Mouse (Mus musculus): ENCODE measurements around the gene Pou3f3.
A peak's percentile ranks its signal among the peaks of the same experiment; 100 is the strongest.

Pou3f3 gene

GRCm38 (mm10) chr1:42695578-42695915 lies at the start of gene Pou3f3:
Gene Pou3f3 (plus strand): TSS chr1:42695768.
- peak; percentile 95 for DNase-seq (ENCODE audit: low spot score)

- no peak for DNase-seq (ENCODE audit: low spot score)
Measured at GRCm38 (mm10) chr1:42648366-42648935, 47.1 kb upstream of the Pou3f3 start.

GRCm38 (mm10) chr1:42651461-42651860 lies 44.1 kb upstream of the Pou3f3 start:
- no peak for DNase-seq (ENCODE audit: low spot score)

- no peak for DNase-seq (ENCODE audit: low spot score)
Measured at GRCm38 (mm10) chr1:42667546-42667945, 28.0 kb upstream of the Pou3f3 start.

GRCm38 (mm10) chr1:42680673-42681072 lies 14.9 kb upstream of the Pou3f3 start:
- no peak for DNase-seq (ENCODE audit: low spot score)

- DNase-seq (ENCODE audit: low spot score), result no peak
Measured at GRCm38 (mm10) chr1:42681762-42682161, 13.8 kb upstream of the Pou3f3 start.

GRCm38 (mm10) chr1:42683861-42684260 lies 11.7 kb upstream of the Pou3f3 start:
- no peak for DNase-seq (ENCODE audit: low spot score)

GRCm38 (mm10) chr1:42684345-42684744 lies 11.2 kb upstream of the Pou3f3 start:
- DNase-seq (ENCODE audit: low spot score), result peak; percentile 56

GRCm38 (mm10) chr1:42684783-42685182 lies 10.8 kb upstream of the Pou3f3 start:
- DNase-seq (ENCODE audit: low spot score), result peak; percentile 58

- DNase-seq (ENCODE audit: low spot score), result peak; percentile 46
Measured at GRCm38 (mm10) chr1:42685321-42685960, 10.1 kb upstream of the Pou3f3 start.

- peak; percentile 72 for DNase-seq (ENCODE audit: low spot score)
Measured at GRCm38 (mm10) chr1:42686194-42687131, 9.1 kb upstream of the Pou3f3 start.

GRCm38 (mm10) chr1:42687271-42687670 lies 8.3 kb upstream of the Pou3f3 start:
- DNase-seq (ENCODE audit: low spot score), result no peak

- DNase-seq (ENCODE audit: low spot score), result no peak
Measured at GRCm38 (mm10) chr1:42687756-42688540, 7.6 kb upstream of the Pou3f3 start.

GRCm38 (mm10) chr1:42688541-42689125 lies 6.9 kb upstream of the Pou3f3 start:
- DNase-seq (ENCODE audit: low spot score), result no peak

- DNase-seq (ENCODE audit: low spot score), result no peak
Measured at GRCm38 (mm10) chr1:42690024-42690575, 5.5 kb upstream of the Pou3f3 start.

- peak; percentile 93 for DNase-seq (ENCODE audit: low spot score)
Measured at GRCm38 (mm10) chr1:42691202-42692170, 4.1 kb upstream of the Pou3f3 start.

- DNase-seq (ENCODE audit: low spot score), result no peak
Measured at GRCm38 (mm10) chr1:42692221-42692620, 3.3 kb upstream of the Pou3f3 start.

GRCm38 (mm10) chr1:42693101-42693715 lies 2.4 kb upstream of the Pou3f3 start:
- no peak for DNase-seq (ENCODE audit: low spot score)

GRCm38 (mm10) chr1:42693852-42694251 lies 1.7 kb upstream of the Pou3f3 start:
- DNase-seq (ENCODE audit: low spot score), result peak; percentile 61

- DNase-seq (ENCODE audit: low spot score), result no peak
Measured at GRCm38 (mm10) chr1:42694290-42694664, 1.3 kb upstream of the Pou3f3 start.

Data from embryo, embryonic 10 days (tissue).